ENCODE assay signal across 8 mouse cellular contexts in the genomic region with DNA sequence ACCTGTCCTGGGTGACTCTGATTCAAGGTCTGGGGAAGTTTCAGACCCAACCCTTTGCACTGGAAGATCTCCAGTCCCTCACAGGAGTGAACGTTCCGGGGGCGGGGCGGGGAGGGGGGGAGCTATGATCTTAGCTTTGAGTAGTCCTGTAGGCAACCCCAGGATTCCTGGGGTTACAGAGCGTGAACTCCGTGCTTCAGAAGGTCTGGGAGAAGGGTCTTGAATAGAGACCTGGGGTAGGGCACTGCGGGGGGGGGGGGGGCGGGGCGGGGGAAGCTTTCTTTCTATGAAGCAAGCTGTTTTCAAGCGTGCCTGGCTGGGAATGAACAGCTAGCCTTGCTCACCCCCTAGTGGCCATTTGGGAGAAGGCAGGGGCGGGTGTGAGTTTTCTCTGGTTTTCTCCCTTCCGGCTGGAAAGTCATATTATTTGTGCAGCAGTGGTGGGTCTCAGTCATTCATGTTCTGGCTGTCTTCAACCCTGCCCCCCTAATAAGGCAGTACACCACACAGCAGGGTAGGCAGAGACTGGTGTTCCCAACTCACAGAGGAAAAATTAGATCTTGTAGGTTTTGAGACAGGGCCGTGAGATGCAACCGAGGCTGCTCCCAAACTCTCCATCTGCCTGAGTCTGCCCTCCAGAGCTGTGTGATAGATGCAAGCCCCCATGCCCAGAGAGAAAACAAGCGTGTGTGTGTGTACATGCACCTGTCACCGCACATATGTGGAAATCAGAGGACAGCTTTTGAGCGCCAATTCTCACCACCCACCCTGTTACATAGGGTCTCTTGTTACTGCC. TPM values are rescaled to one million over a fixed set of nuclear protein-coding genes. Genes with fewer than 3 reads are reported as not detected.
DNase-seq lines count a peak whose midpoint lies in the region; ATAC-seq and TF ChIP-seq lines count a peak whose summit lies in the region.

No protein-coding gene starts in this region.

- peaks cover 2% of the 10 kb centered on the region for H3K27me3 ChIP-seq in heart, embryonic 16.5 days (ENCODE audit: control insufficient read depth, insufficient read depth, low read length)
- no peaks in the 10 kb centered on the region for H3K27me3 ChIP-seq in liver, embryonic 12.5 days (replicated peaks)
- no peaks in the 10 kb centered on the region for H3K27me3 ChIP-seq in stomach, embryonic 15.5 days (replicated peaks)

- H3K4me2 ChIP-seq in heart, embryonic 16.5 days (ENCODE audit: low read depth, low read length): peak overlapping the region; percentile 50
- H3K4me2 ChIP-seq in liver, embryonic 12.5 days: peak overlapping the region; percentile 49
- H3K4me2 ChIP-seq in stomach, embryonic 15.5 days: peak overlapping the region; percentile 41

- no peak overlapping the region for H3K27ac ChIP-seq in bone marrow macrophage, adult 2 months (ENCODE audit: insufficient read depth, low read depth, low read length)
- no peak overlapping the region for H3K27ac ChIP-seq in heart, embryonic 16.5 days (ENCODE audit: low read length)
- no peak overlapping the region for H3K27ac ChIP-seq in liver, embryonic 12.5 days
- H3K27ac ChIP-seq in stomach, embryonic 15.5 days: no peak overlapping the region

- H3K4me1 ChIP-seq in bone marrow macrophage, adult 2 months (ENCODE audit: control insufficient read depth, insufficient read depth, low read length): peaks cover 15% of the 10 kb centered on the region
- no peaks in the 10 kb centered on the region; the same call in 1 of the 2 replicates for H3K4me1 ChIP-seq in heart, embryonic 16.5 days (ENCODE audit: control insufficient read depth, insufficient read depth, low read length)
- H3K4me1 ChIP-seq in liver, embryonic 12.5 days: no peaks in the 10 kb centered on the region
- 0 out of 2 replicates have a peak, but pooled peaks cover 3% of the 10 kb centered on the region for H3K4me1 ChIP-seq in stomach, embryonic 15.5 days

- H3K9ac ChIP-seq in heart, embryonic 16.5 days (ENCODE audit: low read length): no peak overlapping the region
- H3K9ac ChIP-seq in liver, embryonic 12.5 days: no peak overlapping the region
- no peak overlapping the region for H3K9ac ChIP-seq in stomach, embryonic 15.5 days

- peak; percentile 68 for TF ChIP-seq CTCF in bone marrow macrophage, adult 2 months (IDR thresholded peaks at IDR 0.05; ENCODE audit: low read depth, low read length)

- no peaks in the 10 kb centered on the region for H3K36me3 ChIP-seq in heart, embryonic 16.5 days (ENCODE audit: control insufficient read depth, insufficient read depth)
- no peaks in the 10 kb centered on the region for H3K36me3 ChIP-seq in liver, embryonic 12.5 days
- no peaks in the 10 kb centered on the region for H3K36me3 ChIP-seq in stomach, embryonic 15.5 days

- TF ChIP-seq POLR2A in bone marrow macrophage, adult 2 months (IDR thresholded peaks at IDR 0.05; ENCODE audit: borderline replicate concordance, low read depth, low read length): no peak

- no peak overlapping the region for H3K4me3 ChIP-seq in bone marrow macrophage, adult 2 months (ENCODE audit: insufficient read depth, low read length)
- 0 out of 2 replicates have a peak overlapping the region, but pooled peaks have one; percentile 17 for H3K4me3 ChIP-seq in heart, embryonic 16.5 days (ENCODE audit: low read length)
- H3K4me3 ChIP-seq in liver, embryonic 12.5 days: no peak overlapping the region
- H3K4me3 ChIP-seq in stomach, embryonic 15.5 days (replicated peaks): peak overlapping the region; percentile 19; the same call in 1 of the 2 replicates

- 19% methylated on average over 15 of the region's 17 CpGs for WGBS in heart, embryonic 16.5 days
- WGBS in liver, embryonic 12.5 days (ENCODE audit: insufficient replicate concordance): 17% methylated on average over 15 of the region's 17 CpGs
- whole genome bisulfite sequencing in stomach, embryonic 15.5 days: 18% methylated on average over 17 of the region's 17 CpGs

- peak; percentile 41; the same call in 1 of the 2 replicates for ATAC-seq in erythroid progenitor cell, adult 5-6 weeks (replicated peaks; ENCODE audit: low FRiP score, poor library complexity, severe bottlenecking)
- ATAC-seq in heart, embryonic 16.5 days (replicated peaks; ENCODE audit: extremely low read depth, insufficient read depth, low FRiP score): no peak
- no peak for ATAC-seq in liver, embryonic 12.5 days
- ATAC-seq in stomach, embryonic 15.5 days (ENCODE audit: insufficient read depth, low FRiP score, low read depth): no peak

- peak; percentile 78 to 81 for DNase-seq in B cell, adult 2 months
- peak; percentile 74 to 84 for DNase-seq in kidney, postnatal 25 days
- DNase-seq in neural tube, embryonic 10.5 days (ENCODE audit: extremely low spot score, low spot score): peak; percentile 94

- H3K9me3 ChIP-seq in heart, embryonic 16.5 days (replicated peaks; ENCODE audit: control insufficient read depth, low read length): no peaks in the 10 kb centered on the region
- no peaks in the 10 kb centered on the region for H3K9me3 ChIP-seq in liver, embryonic 12.5 days (replicated peaks)
- no peaks in the 10 kb centered on the region for H3K9me3 ChIP-seq in stomach, embryonic 15.5 days

RNA-seq across cellular contexts. Expression of gene Serpina3n, which starts 12.0 kb away (rescaled TPM):
- not detected in 2 replicates for polyA plus RNA-seq in bone marrow macrophage, adult 2 months (2012; ENCODE audit: insufficient read depth, insufficient read length, missing spikeins)
- total RNA-seq in erythroid progenitor cell, adult 5-6 weeks (2015; ENCODE audit: low replicate concordance): not detected in 2 replicates
- 0.90 TPM in 1 of 2 replicates, not detected in the other for total RNA-seq in erythroid progenitor cell, adult 5-6 weeks (2017; ENCODE audit: low replicate concordance)
- 0.46 and 0.55 TPM in 2 replicates for polyA plus RNA-seq in heart, embryonic 16.5 days (2015; fragmentation: Nextera tagmentation; extraction: Ambion mirVana)
- polyA plus RNA-seq in liver, embryonic 12.5 days (2016; fragmentation: Nextera tagmentation; extraction: Ambion mirVana): not detected in 2 replicates
- not detected in 2 replicates for polyA plus RNA-seq in stomach, embryonic 15.5 days (2015; fragmentation: Nextera tagmentation; extraction: Ambion mirVana)

RNA-seq across cellular contexts. Expression of gene Gsc, which starts 54.6 kb away (rescaled TPM):
- polyA plus RNA-seq in bone marrow macrophage, adult 2 months (2012; ENCODE audit: insufficient read depth, insufficient read length, missing spikeins): not detected in 2 replicates
- total RNA-seq in erythroid progenitor cell, adult 5-6 weeks (2015; ENCODE audit: low replicate concordance): not detected in 2 replicates
- not detected in 2 replicates for total RNA-seq in erythroid progenitor cell, adult 5-6 weeks (2017; ENCODE audit: low replicate concordance)
- 0.39 and 0.43 TPM in 2 replicates for polyA plus RNA-seq in heart, embryonic 16.5 days (2015; fragmentation: Nextera tagmentation; extraction: Ambion mirVana)
- 0.13 TPM in 1 of 2 replicates, not detected in the other for polyA plus RNA-seq in liver, embryonic 12.5 days (2016; fragmentation: Nextera tagmentation; extraction: Ambion mirVana)
- polyA plus RNA-seq in stomach, embryonic 15.5 days (2015; fragmentation: Nextera tagmentation; extraction: Ambion mirVana): 0.60 and 1.4 TPM in 2 replicates

Comparison
In these comparisons a context has a peak if more than half of its experiments do, and no peak if none do; other contexts are left out.
1. H3K4me3 ChIP-seq: peak in heart, embryonic 16.5 days (single experiment) and stomach, embryonic 15.5 days (single experiment); none in bone marrow macrophage, adult 2 months (single experiment) and liver, embryonic 12.5 days (single experiment).
2. Peak in every context shown above with its lines, with median percentiles within 50 percentile points of each other: DNase-seq and H3K4me2 ChIP-seq.